Mouse (Mus musculus) liver, postnatal 0 days (tissue): ENCODE data around the gene Tmem104.

Experiments
- CTCF ChIP-seq: sonication (generic); IDR thresholded peaks from 2 replicates; pipeline ENCODE4 v1.5.1; 2016; ENCODE audit warnings: antibody characterized with exemption, low read depth
- EP300 ChIP-seq: IDR thresholded peaks from 2 replicates; pipeline ENCODE4 v1.6.1; 2016; ENCODE audit warnings: antibody characterized with exemption, low read depth, mild to moderate bottlenecking

GRCm38 (mm10) chr11:115272894-115273498 is 85.7 kb downstream of the Tmem104 start:
- no peak for TF ChIP-seq CTCF
- no peak for TF ChIP-seq EP300
